Mouse (Mus musculus) limb, embryonic 10.5 days (tissue): Measurements from ENCODE around the gene 1810010D01Rik. TPM values are rescaled to one million over a fixed set of nuclear protein-coding genes. Genes with fewer than 3 reads are reported as not detected.

Experiments used
- DNase-seq: peaks from one replicate; pipeline ENCODE4 v3.0.0-alpha.2; 2017; ENCODE audit warnings: low spot score
- H3K27ac ChIP-seq: fragments of 300-500 bp; sonication (generic); 2 replicates; pipeline ENCODE4 v1.5.1; 2016; ENCODE audit warnings: mild to moderate bottlenecking
- H3K27me3 ChIP-seq: fragments of 300-500 bp; sonication (generic); 2 replicates; pipeline ENCODE4 v1.6.1; 2016; ENCODE audit warnings: low read depth, mild to moderate bottlenecking; ENCODE audit not compliant: poor library complexity, severe bottlenecking
- H3K36me3 ChIP-seq: fragments of 300-500 bp; sonication (generic); 2 replicates; pipeline ENCODE4 v1.6.1; 2016; ENCODE audit warnings: mild to moderate bottlenecking, moderate library complexity
- H3K4me1 ChIP-seq: fragments of 300-500 bp; sonication (generic); 2 replicates; pipeline ENCODE4 v1.6.1; 2016
- H3K4me3 ChIP-seq: fragments of 300-500 bp; sonication (generic); 2 replicates; pipeline ENCODE4 v1.5.1; 2016; ENCODE audit warnings: mild to moderate bottlenecking, moderate library complexity
- H3K9me3 ChIP-seq: fragments of 300-500 bp; sonication (generic); replicated peaks from 2 replicates; pipeline ENCODE4 v1.6.1; 2016; ENCODE audit warnings: mild to moderate bottlenecking
- WGBS: fragments of 180-500 bp; shearing (Covaris S2); methylation state at CpG from one replicate; pipeline ENCODE4 v1.1.7; 2016; 5-methylcytosine and 5-hydroxymethylcytosine counted together
- polyA plus RNA-seq: library from polyadenylated mRNA; unstranded; fragments of >200 nt; fragmentation: Nextera tagmentation; extraction: Ambion mirVana; gene quantifications from 2 replicates; pipeline ENCODE4 v1.2.1, GENCODE M21; 2016

The 1810010D01Rik gene
- 0.33 TPM in 1 of 2 replicates, not detected in the other for polyA plus RNA-seq

GRCm38 (mm10) chr7:145208006-145208405 lies at the start of gene 1810010D01Rik:
TSS of gene 1810010D01Rik (minus strand) at chr7:145208119.
- DNase-seq: no peak
- 86% methylated on average over 4 of the region's 4 CpGs for WGBS
- Histone ChIP-seq H3K4me1 (peaks cover 57% of the 10 kb centered on the region), H3K4me3 (no peak within 1 kb of the TSS), H3K27ac (peak within 1 kb of the TSS; percentile 98), H3K36me3 (no peaks in the 10 kb centered on the region), H3K9me3 (no peaks in the 10 kb centered on the region), H3K27me3 (no peaks in the 10 kb centered on the region)

DNA sequence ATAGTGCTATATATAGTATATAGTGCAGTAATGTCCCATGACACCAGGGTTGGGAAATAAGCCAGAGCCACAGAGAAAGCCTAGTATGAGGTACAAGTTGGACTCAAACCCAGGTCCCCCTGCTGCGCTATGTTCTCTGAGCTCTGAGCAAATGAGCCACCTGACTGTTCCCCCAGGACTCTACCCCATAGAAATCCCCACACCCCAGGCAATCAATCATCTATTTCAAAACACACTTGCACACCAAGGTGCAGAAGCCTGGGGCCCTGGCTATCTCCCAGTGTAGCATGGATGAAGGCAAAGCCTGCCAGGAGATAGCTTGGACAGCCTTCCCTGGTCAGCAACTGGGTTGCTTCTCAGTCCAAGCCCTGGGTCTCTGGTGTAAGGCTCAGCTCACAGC lies 48.2 kb upstream of the 1810010D01Rik start:
- 100% methylated on average over 1 of the region's 1 CpGs for WGBS
- no peak for DNase-seq
- no peaks in the 10 kb centered on the region for H3K9me3 ChIP-seq
- peaks cover 29% of the 10 kb centered on the region for H3K36me3 ChIP-seq
- peaks cover 4% of the 10 kb centered on the region for H3K4me1 ChIP-seq
- H3K27me3 ChIP-seq: no peaks in the 10 kb centered on the region
- 0 out of 2 replicates have a peak overlapping the region, but pooled peaks have one; percentile 8 for H3K27ac ChIP-seq
- no peak overlapping the region for H3K4me3 ChIP-seq

DNA sequence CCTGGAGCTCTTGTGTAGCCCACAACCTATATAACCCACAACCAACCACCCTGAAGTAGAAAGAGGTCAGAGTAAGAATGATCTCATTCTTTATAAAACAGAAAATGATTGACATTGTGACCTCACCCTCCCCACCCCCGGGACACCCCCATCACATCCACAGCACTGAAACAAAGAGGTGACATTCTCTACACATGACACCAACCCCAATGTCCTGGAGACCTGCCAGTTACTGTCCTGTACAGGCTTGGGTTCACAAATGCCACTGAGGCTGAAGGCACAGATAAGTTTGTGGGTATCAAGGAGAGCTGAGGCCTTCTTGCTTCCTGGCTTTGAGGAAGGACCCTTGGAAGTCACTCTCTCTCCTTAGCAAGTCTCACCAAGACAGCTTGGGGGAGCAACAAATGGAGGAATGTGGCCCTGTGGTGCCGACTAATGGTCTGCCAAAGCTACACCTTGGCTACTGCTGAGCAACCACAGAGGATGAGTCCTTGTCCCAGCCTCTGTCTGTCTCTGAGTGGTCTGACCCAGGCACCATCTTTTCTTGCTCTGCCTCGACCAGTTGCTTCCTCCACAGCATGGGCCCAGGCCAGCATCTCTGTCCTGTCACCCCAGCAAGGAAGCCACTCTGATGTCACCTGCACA lies 46.2 kb upstream of the 1810010D01Rik start:
- H3K9me3 ChIP-seq: no peaks in the 10 kb centered on the region
- WGBS: 63% methylated on average over 3 of the region's 3 CpGs

GRCm38 (mm10) chr7:145252715-145253476 lies 45.0 kb upstream of the 1810010D01Rik start:
- WGBS: 27% methylated on average over 8 of the region's 8 CpGs
- Histone ChIP-seq H3K27me3 (no peaks in the 10 kb centered on the region), H3K27ac (peak overlapping the region; percentile 53; the same call in 1 of the 2 replicates), H3K4me1 (peaks cover 9% of the 10 kb centered on the region), H3K36me3 (peaks cover 18% of the 10 kb centered on the region), H3K9me3 (no peaks in the 10 kb centered on the region), H3K4me3 (no peak overlapping the region)
- DNase-seq: peak; percentile 85

More for the DNA sequence above, 46.2 kb upstream of the 1810010D01Rik start:
- Histone ChIP-seq H3K4me3 (no peak overlapping the region), H3K27me3 (no peaks in the 10 kb centered on the region), H3K36me3 (peaks cover 22% of the 10 kb centered on the region), H3K4me1 (peaks cover 5% of the 10 kb centered on the region), H3K27ac (no peak overlapping the region)
- DNase-seq: no peak

DNA sequence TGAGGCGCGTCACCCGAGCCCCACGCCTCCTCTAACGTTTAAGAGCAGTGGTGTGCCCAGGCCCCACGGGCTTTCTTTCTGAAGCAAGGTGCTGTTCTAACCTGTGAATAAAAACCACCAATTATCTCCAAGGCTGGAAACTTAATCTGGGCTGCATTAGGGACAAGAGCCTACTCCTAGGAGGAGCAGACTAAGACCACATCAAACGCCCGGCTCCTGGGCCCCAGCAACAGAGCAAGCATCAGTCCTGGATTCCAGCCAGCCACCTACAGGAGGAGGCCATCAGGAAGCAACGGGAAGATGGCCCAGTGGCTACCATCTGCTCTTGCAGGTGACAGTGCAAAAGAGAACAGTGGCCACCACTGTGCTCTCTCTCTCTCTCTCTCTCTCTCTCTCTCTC lies 42.3 kb upstream of the 1810010D01Rik start:
- 76% methylated on average over 9 of the region's 9 CpGs for WGBS
- Histone ChIP-seq H3K36me3 (0 out of 2 replicates have a peak, but pooled peaks cover 2% of the 10 kb centered on the region), H3K9me3 (no peaks in the 10 kb centered on the region), H3K27ac (no peak overlapping the region), H3K27me3 (no peaks in the 10 kb centered on the region), H3K4me3 (no peak overlapping the region), H3K4me1 (peaks cover 9% of the 10 kb centered on the region)
- DNase-seq: no peak

GRCm38 (mm10) chr7:145248911-145249310 lies 41.0 kb upstream of the 1810010D01Rik start:
- no peak overlapping the region for H3K4me3 ChIP-seq
- peaks cover 9% of the 10 kb centered on the region for H3K4me1 ChIP-seq
- no peak overlapping the region for H3K27ac ChIP-seq
- DNase-seq: no peak
- 87% methylated on average over 2 of the region's 2 CpGs for WGBS
- no peaks in the 10 kb centered on the region for H3K27me3 ChIP-seq
- H3K36me3 ChIP-seq: 0 out of 2 replicates have a peak, but pooled peaks cover 2% of the 10 kb centered on the region
- H3K9me3 ChIP-seq: no peaks in the 10 kb centered on the region

DNA sequence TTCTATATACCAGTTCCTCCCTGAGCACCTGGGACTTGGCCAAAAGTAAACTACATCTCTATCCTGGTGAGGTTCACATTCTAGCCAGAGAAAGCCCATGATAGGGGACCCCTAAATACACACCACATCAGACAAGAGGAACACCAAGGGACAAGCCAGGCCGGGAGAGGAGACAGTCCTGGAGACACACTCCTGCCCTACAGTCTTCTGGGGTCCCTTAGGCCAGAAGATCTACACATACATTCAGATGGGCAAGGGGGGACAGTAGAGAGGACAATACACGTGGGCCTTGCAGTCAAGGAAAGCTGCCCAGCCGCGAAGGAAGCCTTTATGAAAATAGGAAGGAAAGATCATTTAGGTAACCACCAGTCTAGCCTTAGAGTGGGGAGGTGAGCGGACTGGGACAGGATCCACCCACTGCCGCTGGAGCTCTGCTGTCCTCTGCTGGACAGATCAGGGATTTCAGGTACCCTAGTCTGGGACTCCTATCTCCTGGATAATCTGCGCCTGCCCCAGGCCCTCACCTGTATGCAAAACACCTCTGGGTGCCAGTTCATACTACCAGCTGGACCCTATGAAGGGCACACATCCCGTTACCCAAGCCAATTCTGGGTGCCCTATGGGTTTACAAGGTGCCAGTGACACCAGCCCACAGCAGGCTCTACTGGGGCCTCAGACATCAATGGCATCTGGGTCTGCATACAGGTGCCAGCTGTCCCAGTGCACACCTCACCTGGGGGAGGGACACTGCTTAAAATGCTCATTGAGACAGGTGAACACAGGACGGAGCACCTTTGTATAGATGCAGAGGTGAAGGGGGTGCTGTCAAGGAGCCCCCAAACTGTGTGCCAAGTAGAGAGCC lies 35.2 kb upstream of the 1810010D01Rik start:
- Histone ChIP-seq H3K27me3 (peaks cover 4% of the 10 kb centered on the region; the same call in 1 of the 2 replicates), H3K4me3 (no peak overlapping the region), H3K36me3 (no peaks in the 10 kb centered on the region), H3K4me1 (peaks cover 16% of the 10 kb centered on the region), H3K27ac (no peak overlapping the region), H3K9me3 (no peaks in the 10 kb centered on the region)
- peak; percentile 90 for DNase-seq
- WGBS: 23% methylated on average over 9 of the region's 9 CpGs

DNA sequence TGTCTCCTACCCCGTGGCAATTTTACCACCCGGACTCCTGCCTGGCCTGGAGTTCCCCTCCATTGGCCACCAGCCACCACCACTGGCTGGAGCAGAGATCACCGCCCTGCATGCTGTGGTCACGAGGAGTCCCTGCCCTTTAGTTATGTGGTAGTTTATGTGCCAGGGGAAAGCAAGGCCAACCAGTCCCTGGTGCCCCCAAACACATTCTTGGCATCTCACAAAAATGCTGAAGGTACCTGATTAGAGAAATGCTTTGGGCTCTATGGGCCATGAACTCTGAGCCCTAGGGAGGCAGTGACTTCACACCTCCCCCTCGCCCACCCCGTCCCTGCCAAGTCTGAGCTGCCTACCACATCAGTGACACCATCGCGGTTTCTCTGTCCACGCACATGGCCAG lies 34.1 kb upstream of the 1810010D01Rik start:
- WGBS: 79% methylated on average over 9 of the region's 9 CpGs
- no peak for DNase-seq
- 0 out of 2 replicates have a peak overlapping the region, but pooled peaks have one; percentile 4 for H3K27ac ChIP-seq
- H3K36me3 ChIP-seq: no peaks in the 10 kb centered on the region
- H3K4me1 ChIP-seq: peaks cover 16% of the 10 kb centered on the region
- H3K27me3 ChIP-seq: peaks cover 4% of the 10 kb centered on the region; the same call in 1 of the 2 replicates
- no peak overlapping the region for H3K4me3 ChIP-seq
- H3K9me3 ChIP-seq: no peaks in the 10 kb centered on the region

- no peaks in the 10 kb centered on the region for H3K36me3 ChIP-seq
- H3K4me3 ChIP-seq: no peak overlapping the region
- H3K9me3 ChIP-seq: no peaks in the 10 kb centered on the region
- WGBS: 91% methylated on average over 4 of the region's 4 CpGs
- H3K27me3 ChIP-seq: peaks cover 4% of the 10 kb centered on the region; the same call in 1 of the 2 replicates
- no peak overlapping the region for H3K27ac ChIP-seq
- H3K4me1 ChIP-seq: peaks cover 16% of the 10 kb centered on the region
- no peak for DNase-seq
Measured at GRCm38 (mm10) chr7:145240929-145241328, 33.0 kb upstream of the 1810010D01Rik start.

DNA sequence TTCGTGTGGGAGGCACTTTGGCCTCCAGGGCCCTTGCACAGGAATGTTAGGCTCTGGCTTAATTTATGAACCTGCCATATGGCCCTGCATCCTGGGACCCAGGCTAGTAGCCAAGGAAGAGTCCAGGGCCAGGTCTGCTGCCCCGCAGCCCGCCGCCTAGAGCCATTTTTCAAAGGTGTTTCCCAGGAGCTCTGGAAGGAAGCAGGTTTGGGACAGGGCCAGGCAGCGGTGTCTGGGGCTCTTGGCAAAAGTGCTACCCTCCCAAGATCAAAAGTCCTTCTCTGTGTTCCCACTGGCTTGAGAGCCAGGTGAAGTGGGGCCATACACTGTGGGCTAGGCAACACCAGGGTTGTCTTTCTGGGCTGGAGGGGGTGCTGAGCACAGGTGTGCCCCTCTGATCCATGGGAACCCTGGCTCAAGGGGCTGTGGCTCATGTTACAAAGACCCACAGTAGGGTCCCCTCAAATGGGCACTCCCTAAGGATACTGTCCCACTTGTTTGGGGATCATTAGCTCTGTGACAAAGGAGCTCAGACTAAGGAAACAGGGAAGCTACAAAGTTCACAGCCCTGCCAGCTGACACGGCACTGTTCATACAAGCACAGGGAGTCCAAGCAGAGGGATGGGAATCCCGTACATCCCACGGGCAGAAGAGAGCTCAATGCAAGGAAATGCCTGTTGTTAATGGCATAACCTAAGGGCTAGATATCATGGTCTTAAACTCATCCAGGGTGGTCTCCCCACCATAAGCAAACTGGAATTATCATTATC lies 32.0 kb upstream of the 1810010D01Rik start:
- Histone ChIP-seq H3K9me3 (no peaks in the 10 kb centered on the region), H3K4me3 (no peak overlapping the region), H3K27me3 (peaks cover 4% of the 10 kb centered on the region; the same call in 1 of the 2 replicates), H3K27ac (peak overlapping the region; percentile 56), H3K4me1 (peaks cover 16% of the 10 kb centered on the region), H3K36me3 (no peaks in the 10 kb centered on the region)
- DNase-seq: no peak
- WGBS: 70% methylated on average over 8 of the region's 8 CpGs

GRCm38 (mm10) chr7:145239145-145239544 lies 31.2 kb upstream of the 1810010D01Rik start:
- Histone ChIP-seq H3K36me3 (no peaks in the 10 kb centered on the region), H3K4me1 (peaks cover 16% of the 10 kb centered on the region), H3K27ac (peak overlapping the region; percentile 56), H3K4me3 (no peak overlapping the region), H3K9me3 (no peaks in the 10 kb centered on the region), H3K27me3 (peaks cover 4% of the 10 kb centered on the region; the same call in 1 of the 2 replicates)
- WGBS: 76% methylated on average over 6 of the region's 6 CpGs
- DNase-seq: no peak
